Mouse (Mus musculus): ENCODE results near the gene Sf3a1. TPM values are rescaled to one million over a fixed set of nuclear protein-coding genes. Genes with fewer than 3 reads are reported as not detected.

The Sf3a1 gene
- polyA plus RNA-seq, 1 experiment from 2014 or later, result 92.1 TPM

DNA sequence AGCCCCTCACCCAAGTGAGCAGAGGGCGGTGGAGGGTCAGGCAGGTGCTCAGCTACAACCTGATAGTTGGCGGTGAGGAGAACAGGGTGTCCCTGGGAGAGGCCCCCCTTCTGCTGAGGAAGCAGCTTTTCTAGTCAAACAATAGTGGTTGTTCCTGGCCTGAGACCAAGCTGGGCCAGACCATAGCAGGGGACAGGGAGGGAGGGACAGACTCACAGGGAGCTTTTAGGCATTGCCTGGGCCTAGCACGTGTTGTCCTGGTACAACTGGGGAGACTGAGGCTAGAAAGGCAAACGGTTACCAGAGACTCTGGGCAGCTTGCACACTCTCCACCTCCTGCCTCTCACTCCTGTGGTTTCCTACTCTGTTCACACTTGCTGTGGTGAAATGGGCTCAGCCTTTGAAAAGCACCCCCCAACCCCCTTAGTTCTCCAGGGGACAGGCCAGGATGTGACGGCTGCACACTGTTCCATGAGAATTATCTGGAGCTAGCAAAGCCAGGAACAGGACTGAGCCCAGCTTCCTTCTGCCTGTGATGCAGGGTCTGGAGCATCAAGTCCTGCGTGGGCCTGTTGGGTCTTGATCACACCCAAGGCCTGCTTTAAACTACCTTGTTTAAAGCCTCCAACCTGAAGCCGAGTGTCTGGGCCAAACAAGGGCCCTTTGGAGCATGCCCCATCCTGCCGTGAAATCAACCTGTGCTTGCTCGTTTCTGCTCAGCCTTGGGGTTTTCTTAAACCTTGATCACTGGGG, 56.3 kb downstream of the Sf3a1 start:
- Histone ChIP-seq H3K27ac (no peak overlapping the region), H3K27me3 (ENCODE audit: insufficient read depth, poor library complexity, severe bottlenecking) (peaks cover 31% of the 10 kb centered on the region), H3K36me3 (peaks cover 44% of the 10 kb centered on the region), H3K4me1 (replicated peaks) (peaks cover 27% of the 10 kb centered on the region), H3K9me3 (no peaks in the 10 kb centered on the region), H3K4me3 (no peak overlapping the region)
- WGBS, result 84% methylated on average over 9 of the region's 9 CpGs
- no peak for DNase-seq (ENCODE audit: low spot score)

- Histone ChIP-seq H3K9me3 (no peaks in the 10 kb centered on the region), H3K4me1 (replicated peaks) (peaks cover 28% of the 10 kb centered on the region), H3K27ac (peak within 1 kb of the TSS; percentile 72), H3K27me3 (ENCODE audit: insufficient read depth, poor library complexity, severe bottlenecking) (peaks cover 31% of the 10 kb centered on the region), H3K4me3 (peak within 1 kb of the TSS; percentile 63), H3K36me3 (peaks cover 27% of the 10 kb centered on the region)
- peak; percentile 82 for DNase-seq (ENCODE audit: low spot score)
- 1% methylated on average over 56 of the region's 56 CpGs for WGBS
These were observed 57.9 kb downstream of the Sf3a1 start, which contains the start of gene Castor1 for GRCm38 (mm10) chr11:4217914-4218629. Gene Castor1, plus strand, starts transcription at chr11:4218225.

DNA sequence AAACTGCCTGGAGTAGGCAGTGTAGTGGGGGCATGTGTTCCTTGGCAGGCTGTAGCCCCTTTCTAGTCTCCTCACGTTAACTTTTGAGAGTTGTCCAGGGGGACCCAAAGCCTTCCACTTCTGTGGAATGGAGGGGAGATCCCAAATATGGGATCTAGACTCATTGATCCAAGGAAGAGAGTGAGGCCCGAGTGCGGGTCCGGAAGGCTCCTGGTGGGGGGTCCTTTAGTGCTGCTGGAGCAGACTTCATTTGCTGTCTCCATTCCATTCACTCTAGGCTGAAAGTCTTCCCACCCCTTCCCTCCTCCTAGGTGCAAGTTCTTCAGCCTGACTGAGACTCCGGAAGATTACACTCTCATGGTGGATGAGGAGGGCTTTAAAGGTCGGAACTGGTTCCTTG, 58.5 kb downstream of the Sf3a1 start:
- 6% methylated on average over 6 of the region's 6 CpGs for WGBS
- H3K27ac ChIP-seq, result peak overlapping the region; percentile 72; the same call in 1 of the 2 replicates
- H3K36me3 ChIP-seq, result peaks cover 21% of the 10 kb centered on the region

DNA sequence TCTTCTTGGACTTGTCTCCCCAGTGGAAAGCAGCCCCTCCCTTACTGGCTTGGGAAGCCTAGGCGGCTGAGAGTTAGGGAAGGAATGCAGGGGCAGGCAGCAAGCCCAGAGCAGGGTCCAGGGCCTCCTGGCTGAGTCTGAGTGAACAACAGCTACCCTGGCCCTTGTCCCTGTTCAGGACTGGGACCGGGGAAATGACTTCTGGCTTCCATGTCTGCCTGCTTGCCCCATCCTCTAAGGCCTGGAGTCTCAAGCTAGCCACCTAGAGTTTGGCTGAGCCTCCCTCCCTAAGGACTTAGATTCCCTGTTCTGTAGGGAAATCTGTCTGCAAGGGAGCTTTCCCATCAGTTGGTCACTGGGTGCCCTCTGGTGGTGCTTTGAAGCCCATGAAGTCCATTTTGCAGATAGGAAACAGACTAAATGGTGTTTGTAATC, 59.2 kb downstream of the Sf3a1 start:
- 9% methylated on average over 2 of the region's 2 CpGs for WGBS
- H3K27me3 ChIP-seq (ENCODE audit: insufficient read depth, poor library complexity, severe bottlenecking), result peaks cover 31% of the 10 kb centered on the region
- no peak overlapping the region for H3K4me3 ChIP-seq
- peak; percentile 46 for DNase-seq (ENCODE audit: low spot score)
- peaks cover 28% of the 10 kb centered on the region for H3K4me1 ChIP-seq (replicated peaks)
- no peak overlapping the region for H3K27ac ChIP-seq
- no peaks in the 10 kb centered on the region for H3K9me3 ChIP-seq
- H3K36me3 ChIP-seq, result peaks cover 14% of the 10 kb centered on the region

More for the DNA sequence above, 58.5 kb downstream of the Sf3a1 start:
- H3K27me3 ChIP-seq (ENCODE audit: insufficient read depth, poor library complexity, severe bottlenecking), result peaks cover 31% of the 10 kb centered on the region
- peak overlapping the region; percentile 63 for H3K4me3 ChIP-seq
- peaks cover 28% of the 10 kb centered on the region for H3K4me1 ChIP-seq (replicated peaks)
- DNase-seq (ENCODE audit: low spot score), result no peak
- H3K9me3 ChIP-seq, result no peaks in the 10 kb centered on the region

DNA sequence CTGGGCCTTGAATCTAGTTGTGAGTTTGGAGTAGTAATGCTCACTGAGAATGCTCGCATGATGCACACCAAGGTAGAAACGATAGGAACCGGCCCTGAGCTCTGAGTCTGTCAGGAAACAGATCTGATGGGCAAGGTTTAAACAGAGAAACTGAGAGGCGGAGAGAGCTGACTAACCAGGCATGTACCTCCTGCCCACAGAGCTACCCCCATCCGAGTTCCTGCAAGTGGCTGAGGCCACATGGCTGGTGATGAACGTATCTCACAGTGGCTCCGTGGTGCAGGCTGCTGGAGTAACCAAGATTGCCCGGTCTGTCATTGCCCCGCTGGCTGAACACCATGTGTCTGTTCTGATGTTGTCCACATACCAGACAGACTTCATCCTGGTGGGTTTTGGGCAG, 59.8 kb downstream of the Sf3a1 start:
- no peak for DNase-seq (ENCODE audit: low spot score)
- WGBS, result 62% methylated on average over 9 of the region's 9 CpGs
- Histone ChIP-seq H3K9me3 (no peaks in the 10 kb centered on the region), H3K4me1 (replicated peaks) (peaks cover 28% of the 10 kb centered on the region), H3K27me3 (ENCODE audit: insufficient read depth, poor library complexity, severe bottlenecking) (peaks cover 31% of the 10 kb centered on the region), H3K36me3 (peaks cover 9% of the 10 kb centered on the region), H3K27ac (no peak overlapping the region), H3K4me3 (no peak overlapping the region)

DNA sequence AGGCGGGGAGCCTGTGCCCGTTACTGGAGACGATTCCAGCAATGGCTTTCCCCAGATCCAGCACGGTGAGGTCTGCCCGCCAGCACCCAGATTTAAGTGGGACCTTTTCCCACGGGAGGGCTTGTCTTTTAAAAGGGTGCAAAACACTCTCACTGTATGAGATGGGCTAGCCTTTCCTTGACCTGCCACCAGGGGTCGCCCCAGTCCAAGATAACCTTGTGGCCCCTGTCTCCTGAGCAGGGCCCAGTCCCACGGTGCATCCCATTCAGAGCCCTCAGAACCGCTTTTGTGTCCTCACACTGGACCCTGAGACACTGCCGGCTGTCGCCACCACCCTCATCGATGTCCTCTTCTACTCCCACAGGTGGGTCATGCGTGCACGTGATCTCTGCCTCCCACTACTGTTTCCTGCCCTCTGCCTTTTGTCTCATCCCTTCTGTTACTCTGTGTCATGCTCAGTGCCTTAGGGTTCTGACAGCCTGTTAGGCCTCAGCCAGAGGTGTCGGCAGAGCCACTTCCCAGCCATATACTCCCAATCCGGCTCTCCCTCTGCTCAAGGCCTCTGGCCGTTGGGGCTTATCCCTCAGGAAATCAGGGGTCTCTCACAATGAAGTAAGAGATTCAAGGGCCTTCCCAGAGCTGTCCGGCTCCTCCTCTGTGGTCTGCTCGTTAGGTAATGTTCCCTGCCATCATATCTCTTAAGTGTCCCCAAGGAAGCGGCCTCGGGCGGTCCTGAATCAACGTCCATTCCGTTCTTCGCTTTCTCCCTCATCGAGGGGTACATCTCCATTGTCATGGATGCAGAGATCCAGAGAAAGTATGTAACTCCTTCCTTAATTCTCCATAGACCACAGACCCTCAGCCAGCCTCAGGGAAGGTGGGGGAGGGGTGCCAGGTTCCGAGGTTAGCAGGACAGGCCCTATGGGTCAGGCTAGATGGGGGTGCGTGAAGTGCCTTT, 60.6 kb downstream of the Sf3a1 start:
- peaks cover 28% of the 10 kb centered on the region for H3K4me1 ChIP-seq (replicated peaks)
- no peak overlapping the region; the same call in 1 of the 2 replicates for H3K4me3 ChIP-seq
- no peaks in the 10 kb centered on the region for H3K9me3 ChIP-seq
- WGBS, result 45% methylated on average over 28 of the region's 28 CpGs
- H3K27me3 ChIP-seq (ENCODE audit: insufficient read depth, poor library complexity, severe bottlenecking), result peaks cover 31% of the 10 kb centered on the region
- H3K36me3 ChIP-seq, result peaks cover under 1% of the 10 kb centered on the region; the same call in 1 of the 2 replicates
- H3K27ac ChIP-seq, result peak overlapping the region; percentile 56
- peak; percentile 66 for DNase-seq (ENCODE audit: low spot score)

GRCm38 (mm10) chr11:4222046-4222950, 62.1 kb downstream of the Sf3a1 start:
- WGBS, result 80% methylated on average over 17 of the region's 17 CpGs
- H3K9me3 ChIP-seq, result no peaks in the 10 kb centered on the region
- no peak for DNase-seq (ENCODE audit: low spot score)

DNA sequence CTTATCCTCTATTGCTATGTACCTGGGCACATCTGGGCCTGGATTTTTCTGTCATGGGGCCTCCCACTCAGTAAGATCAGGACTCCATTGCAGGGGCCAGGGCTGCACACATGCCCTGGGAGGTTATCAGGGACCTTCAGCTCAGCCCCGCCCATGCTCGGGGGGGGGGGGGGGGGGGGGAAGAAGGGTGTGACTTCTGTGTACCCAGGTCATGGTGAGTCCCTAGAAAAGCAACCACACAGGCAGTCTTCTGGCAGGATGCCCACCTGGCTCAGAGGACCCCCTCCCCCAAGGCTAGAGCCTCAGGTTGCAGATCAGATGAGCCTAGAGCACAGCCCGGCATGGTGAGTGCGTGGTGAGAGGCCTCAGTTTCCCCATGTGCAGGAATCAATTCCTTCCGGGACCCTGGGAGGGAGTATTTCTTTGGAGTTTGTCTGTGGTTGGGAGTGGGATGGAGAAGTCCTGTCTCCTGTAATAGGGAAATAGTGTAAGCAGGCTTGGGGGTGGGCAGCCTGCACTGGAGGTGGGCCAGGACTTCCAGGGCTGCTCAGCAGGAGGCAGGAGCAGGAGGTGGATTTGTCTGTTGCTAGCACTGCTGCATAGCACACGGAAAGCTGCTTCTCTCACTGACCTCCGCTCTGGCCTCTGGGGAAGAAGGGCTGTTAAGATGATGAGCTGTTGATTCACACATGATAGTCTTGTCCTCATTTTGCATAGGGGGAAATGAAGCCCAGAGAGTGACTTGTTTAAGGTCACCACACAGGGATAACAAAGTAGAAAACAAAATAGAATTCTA, 63.4 kb downstream of the Sf3a1 start:
- DNase-seq (ENCODE audit: low spot score), result no peak
- Histone ChIP-seq H3K4me3 (no peak overlapping the region), H3K4me1 (replicated peaks) (peaks cover 22% of the 10 kb centered on the region), H3K27ac (peak overlapping the region; percentile 45), H3K9me3 (no peaks in the 10 kb centered on the region), H3K27me3 (ENCODE audit: insufficient read depth, poor library complexity, severe bottlenecking) (peaks cover 18% of the 10 kb centered on the region), H3K36me3 (no peaks in the 10 kb centered on the region)
- WGBS, result 32% methylated on average over 7 of the region's 7 CpGs

More at GRCm38 (mm10) chr11:4222046-4222950, 62.1 kb downstream of the Sf3a1 start:
- Histone ChIP-seq H3K4me1 (replicated peaks) (peaks cover 28% of the 10 kb centered on the region), H3K27ac (no peak overlapping the region), H3K36me3 (no peaks in the 10 kb centered on the region), H3K4me3 (no peak overlapping the region), H3K27me3 (ENCODE audit: insufficient read depth, poor library complexity, severe bottlenecking) (peaks cover 31% of the 10 kb centered on the region)

DNA sequence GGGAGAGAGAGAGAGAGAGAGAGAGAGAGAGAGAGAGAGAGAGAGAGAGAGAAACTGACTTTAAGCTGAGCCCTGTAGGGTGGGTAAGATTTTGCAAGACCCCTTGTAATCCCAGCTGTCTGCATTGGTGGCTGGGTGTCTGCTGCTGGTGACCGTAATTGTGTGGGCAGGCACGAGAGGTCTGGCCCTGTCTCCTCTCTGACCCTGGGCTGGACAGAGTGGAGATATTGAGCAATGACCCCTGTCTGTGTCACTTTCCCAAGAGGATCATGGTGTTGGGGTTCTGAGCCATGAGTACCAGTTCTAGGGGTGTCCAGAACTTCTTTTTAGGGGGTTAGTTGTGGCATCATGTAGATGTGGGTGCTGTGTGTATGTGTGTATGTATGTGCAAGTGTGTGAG, 64.1 kb downstream of the Sf3a1 start:
- no peak for DNase-seq (ENCODE audit: low spot score)
- no peak overlapping the region for H3K4me3 ChIP-seq
- H3K27me3 ChIP-seq (ENCODE audit: insufficient read depth, poor library complexity, severe bottlenecking), result peaks cover 12% of the 10 kb centered on the region
- no peaks in the 10 kb centered on the region for H3K9me3 ChIP-seq
- WGBS, result 39% methylated on average over 2 of the region's 2 CpGs
- no peaks in the 10 kb centered on the region for H3K36me3 ChIP-seq
- peaks cover 21% of the 10 kb centered on the region for H3K4me1 ChIP-seq (replicated peaks)
- no peak overlapping the region for H3K27ac ChIP-seq

- no peaks in the 10 kb centered on the region for H3K9me3 ChIP-seq
- no peaks in the 10 kb centered on the region for H3K36me3 ChIP-seq
- H3K27ac ChIP-seq, result no peak overlapping the region
- H3K4me1 ChIP-seq (replicated peaks), result peaks cover 13% of the 10 kb centered on the region
- no peak for DNase-seq (ENCODE audit: low spot score)
- H3K27me3 ChIP-seq (ENCODE audit: insufficient read depth, poor library complexity, severe bottlenecking), result no peaks in the 10 kb centered on the region
- H3K4me3 ChIP-seq, result no peak overlapping the region
- 83% methylated on average over 5 of the region's 5 CpGs for WGBS
These were observed 66.6 kb downstream of the Sf3a1 start for GRCm38 (mm10) chr11:4226569-4227325.

Measured in hindbrain, embryonic 10.5 days (tissue).